Mouse (Mus musculus): ENCODE results near the gene Ihh. TPM values are rescaled to one million over a fixed set of nuclear protein-coding genes. Genes with fewer than 3 reads are reported as not detected.

Gene Ihh
- polyA plus RNA-seq, 1 experiment from 2014 or later, result 0.20 TPM

- ATAC-seq (no peak), DNase-seq (ENCODE audit: low spot score) (no peak)
- no peaks in the 10 kb centered on the region for H3K36me3 ChIP-seq (ENCODE audit: control insufficient read depth, insufficient read depth, low read length)
- H3K4me2 ChIP-seq (ENCODE audit: low read length), result no peak overlapping the region
- 81% methylated on average over 8 of the region's 8 CpGs for WGBS
- H3K27ac ChIP-seq (ENCODE audit: low read depth, low read length), result no peak overlapping the region
- no peak overlapping the region for H3K9ac ChIP-seq (ENCODE audit: low read length)
- H3K4me1 ChIP-seq (ENCODE audit: control insufficient read depth, insufficient read depth, low read length), result no peaks in the 10 kb centered on the region
- no peak overlapping the region for H3K4me3 ChIP-seq (ENCODE audit: low read depth, low read length)
- H3K27me3 ChIP-seq (replicated peaks; ENCODE audit: control insufficient read depth, insufficient read depth, low read length), result no peaks in the 10 kb centered on the region
- no peaks in the 10 kb centered on the region for H3K9me3 ChIP-seq (replicated peaks; ENCODE audit: control insufficient read depth, low read length)
Measured at GRCm38 (mm10) chr1:74967962-74968580, 16.6 kb upstream of the Ihh start.

DNA sequence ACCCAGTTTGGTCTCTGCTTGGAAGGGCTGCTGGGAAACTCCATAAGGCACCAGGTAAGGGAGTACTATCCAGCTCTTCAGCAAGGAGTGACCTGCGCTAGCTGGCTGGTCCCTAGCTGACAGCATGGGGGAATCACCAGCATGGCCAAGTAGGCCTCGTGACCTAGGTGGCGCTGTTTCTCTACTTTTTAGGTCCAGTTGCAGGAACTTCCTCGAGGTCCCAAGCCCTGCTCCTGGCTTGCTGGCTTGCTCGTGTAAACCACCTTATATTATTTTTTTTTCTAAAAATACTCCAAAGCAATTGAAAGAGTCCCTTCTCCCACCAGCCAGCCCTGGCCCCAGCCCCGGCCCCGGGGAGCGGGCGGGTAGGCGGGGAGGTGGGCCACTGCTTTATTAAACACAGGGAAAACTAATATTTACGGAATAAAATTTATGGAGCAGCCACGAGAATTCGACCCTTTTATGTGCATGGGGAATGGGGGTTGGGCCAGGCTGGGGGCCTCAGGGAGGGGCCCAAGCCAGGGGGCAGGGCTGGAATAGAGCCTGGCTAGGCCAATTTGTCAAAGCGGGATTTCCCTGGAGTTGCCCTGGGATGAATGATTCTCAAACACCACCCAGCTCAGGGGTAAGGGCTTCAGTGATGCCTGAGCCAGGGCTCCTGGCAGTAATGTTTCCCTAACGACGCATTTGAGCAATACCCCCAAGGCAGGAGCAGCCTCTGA lies 13.2 kb upstream of the Ihh start:
- Histone ChIP-seq H3K36me3 (ENCODE audit: control insufficient read depth, insufficient read depth, low read length) (no peaks in the 10 kb centered on the region), H3K9me3 (replicated peaks; ENCODE audit: control insufficient read depth, low read length) (no peaks in the 10 kb centered on the region), H3K4me3 (ENCODE audit: low read depth, low read length) (no peak overlapping the region), H3K27ac (ENCODE audit: low read depth, low read length) (no peak overlapping the region), H3K9ac (ENCODE audit: low read length) (no peak overlapping the region), H3K4me2 (ENCODE audit: low read length) (peak overlapping the region; percentile 33), H3K27me3 (replicated peaks; ENCODE audit: control insufficient read depth, insufficient read depth, low read length) (no peaks in the 10 kb centered on the region), H3K4me1 (ENCODE audit: control insufficient read depth, insufficient read depth, low read length) (no peaks in the 10 kb centered on the region)
- peak; percentile 88 for DNase-seq (ENCODE audit: low spot score)
- ATAC-seq, result peak; percentile 58; the same call in 1 of the 2 replicates
- WGBS, result 12% methylated on average over 16 of the region's 16 CpGs

GRCm38 (mm10) chr1:74962853-74963227 lies 11.4 kb upstream of the Ihh start:
- ATAC-seq (no peak), DNase-seq (ENCODE audit: low spot score) (no peak)
- Histone ChIP-seq H3K9ac (ENCODE audit: low read length) (no peak overlapping the region), H3K4me3 (ENCODE audit: low read depth, low read length) (no peak overlapping the region), H3K4me1 (ENCODE audit: control insufficient read depth, insufficient read depth, low read length) (no peaks in the 10 kb centered on the region), H3K27me3 (replicated peaks; ENCODE audit: control insufficient read depth, insufficient read depth, low read length) (no peaks in the 10 kb centered on the region), H3K27ac (ENCODE audit: low read depth, low read length) (no peak overlapping the region), H3K9me3 (replicated peaks; ENCODE audit: control insufficient read depth, low read length) (no peaks in the 10 kb centered on the region), H3K36me3 (ENCODE audit: control insufficient read depth, insufficient read depth, low read length) (no peaks in the 10 kb centered on the region), H3K4me2 (ENCODE audit: low read length) (no peak overlapping the region)
- WGBS, result 86% methylated on average over 5 of the region's 5 CpGs

GRCm38 (mm10) chr1:74962126-74962852 lies 10.8 kb upstream of the Ihh start:
- no peaks in the 10 kb centered on the region for H3K27me3 ChIP-seq (replicated peaks; ENCODE audit: control insufficient read depth, insufficient read depth, low read length)
- ATAC-seq (no peak), DNase-seq (ENCODE audit: low spot score) (no peak)
- no peaks in the 10 kb centered on the region for H3K4me1 ChIP-seq (ENCODE audit: control insufficient read depth, insufficient read depth, low read length)
- no peak overlapping the region for H3K27ac ChIP-seq (ENCODE audit: low read depth, low read length)
- H3K4me2 ChIP-seq (ENCODE audit: low read length), result no peak overlapping the region
- H3K9me3 ChIP-seq (replicated peaks; ENCODE audit: control insufficient read depth, low read length), result no peaks in the 10 kb centered on the region
- no peak overlapping the region for H3K4me3 ChIP-seq (ENCODE audit: low read depth, low read length)
- WGBS, result 78% methylated on average over 5 of the region's 5 CpGs
- no peak overlapping the region for H3K9ac ChIP-seq (ENCODE audit: low read length)
- H3K36me3 ChIP-seq (ENCODE audit: control insufficient read depth, insufficient read depth, low read length), result no peaks in the 10 kb centered on the region

DNA sequence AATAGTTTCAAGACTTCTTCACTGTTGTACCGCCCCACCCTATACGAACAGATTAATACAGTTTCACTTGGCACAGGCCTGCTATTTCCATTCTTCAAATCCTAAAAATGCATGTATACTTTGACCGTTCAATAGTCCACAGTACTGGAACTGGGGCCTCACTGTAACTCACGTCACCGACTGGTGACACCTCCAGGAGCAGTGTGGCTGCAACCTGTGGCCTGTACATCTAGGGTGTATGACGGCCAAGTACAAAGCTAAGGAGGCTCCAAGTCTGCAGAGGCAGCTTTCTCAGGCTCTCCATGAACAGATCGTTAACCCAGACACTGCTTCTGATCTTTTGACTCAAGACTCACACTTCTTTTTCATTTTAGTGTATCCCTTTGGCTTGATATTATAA lies 10.2 kb upstream of the Ihh start:
- Histone ChIP-seq H3K27ac (ENCODE audit: low read depth, low read length) (no peak overlapping the region), H3K36me3 (ENCODE audit: control insufficient read depth, insufficient read depth, low read length) (no peaks in the 10 kb centered on the region), H3K4me1 (ENCODE audit: control insufficient read depth, insufficient read depth, low read length) (no peaks in the 10 kb centered on the region), H3K27me3 (replicated peaks; ENCODE audit: control insufficient read depth, insufficient read depth, low read length) (no peaks in the 10 kb centered on the region), H3K4me2 (ENCODE audit: low read length) (no peak overlapping the region), H3K9me3 (replicated peaks; ENCODE audit: control insufficient read depth, low read length) (no peaks in the 10 kb centered on the region), H3K4me3 (ENCODE audit: low read depth, low read length) (no peak overlapping the region), H3K9ac (ENCODE audit: low read length) (no peak overlapping the region)
- WGBS, result 88% methylated on average over 7 of the region's 7 CpGs
- DNase-seq (ENCODE audit: low spot score), result no peak
- no peak for ATAC-seq

DNA sequence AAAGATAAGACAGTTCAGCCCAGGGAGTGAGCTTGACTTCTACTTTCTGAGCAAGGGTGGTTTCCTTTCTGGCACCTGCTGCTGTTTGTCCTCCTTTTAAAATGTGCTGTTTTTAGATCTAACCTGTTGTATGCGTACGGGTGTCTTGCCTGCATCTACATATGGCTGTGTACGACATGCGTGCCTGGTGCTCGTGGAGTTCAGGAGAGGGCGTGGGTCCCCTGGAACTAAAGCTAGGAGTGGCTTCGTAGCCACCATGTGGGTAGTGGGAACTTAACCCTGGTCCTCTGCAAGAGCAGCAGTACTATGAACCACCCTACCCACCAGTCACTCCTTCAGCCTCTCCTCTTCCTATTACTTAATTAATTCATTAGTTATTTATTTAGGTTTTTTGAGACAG lies 8.6 kb upstream of the Ihh start:
- Histone ChIP-seq H3K27ac (ENCODE audit: low read depth, low read length) (no peak overlapping the region), H3K27me3 (replicated peaks; ENCODE audit: control insufficient read depth, insufficient read depth, low read length) (0 out of 2 replicates have a peak, but pooled peaks cover 4% of the 10 kb centered on the region), H3K9me3 (replicated peaks; ENCODE audit: control insufficient read depth, low read length) (no peaks in the 10 kb centered on the region), H3K9ac (ENCODE audit: low read length) (no peak overlapping the region), H3K36me3 (ENCODE audit: control insufficient read depth, insufficient read depth, low read length) (no peaks in the 10 kb centered on the region), H3K4me3 (ENCODE audit: low read depth, low read length) (no peak overlapping the region), H3K4me1 (ENCODE audit: control insufficient read depth, insufficient read depth, low read length) (no peaks in the 10 kb centered on the region), H3K4me2 (ENCODE audit: low read length) (no peak overlapping the region)
- 93% methylated on average over 7 of the region's 7 CpGs for WGBS
- DNase-seq (ENCODE audit: low spot score), result no peak
- ATAC-seq, result no peak

DNA sequence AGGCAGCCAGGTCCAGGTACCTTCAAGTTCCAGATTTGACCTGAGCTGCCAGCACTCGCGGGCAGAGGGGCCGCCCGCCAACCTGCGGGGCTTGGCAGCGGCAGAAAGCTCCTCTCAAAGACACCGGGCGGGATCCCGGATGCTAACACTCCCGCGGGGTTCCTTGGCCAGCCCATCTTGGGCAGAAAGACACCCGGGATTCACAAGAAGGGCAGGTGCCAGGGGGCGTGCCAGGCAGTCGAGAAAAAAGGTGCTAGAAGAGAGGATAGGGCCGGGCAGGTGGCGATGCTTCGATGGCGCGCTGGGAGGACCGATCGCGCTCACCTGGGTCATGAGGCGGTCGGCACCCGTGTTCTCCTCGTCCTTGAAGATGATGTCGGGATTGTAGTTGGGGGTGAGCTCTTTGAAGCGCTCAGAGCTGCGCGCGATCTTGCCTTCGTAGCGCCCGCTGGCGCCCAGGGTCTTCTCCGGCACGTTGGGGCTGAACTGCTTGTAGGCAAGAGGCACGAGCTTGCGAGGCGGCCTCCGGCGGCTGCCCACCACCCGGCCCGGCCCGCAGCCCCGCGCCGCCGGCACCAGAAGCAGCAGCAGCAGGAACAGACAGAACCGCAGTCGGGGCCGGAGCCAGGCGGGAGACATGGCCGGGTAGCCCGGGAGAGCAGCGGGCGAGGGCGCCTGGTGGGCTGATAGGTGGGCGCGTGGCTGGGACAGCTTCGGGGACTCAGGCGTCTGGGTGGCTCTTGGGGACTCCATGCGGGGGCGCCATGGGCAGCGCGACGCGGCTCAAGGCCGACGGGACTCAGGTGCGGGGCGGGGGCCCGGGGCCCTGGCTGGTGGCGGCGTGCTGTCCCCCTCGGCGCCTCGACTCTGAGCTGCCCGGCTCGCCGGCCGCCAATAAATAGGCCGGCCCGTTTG lies 639 bp downstream of the Ihh start:
- WGBS, result under 1% methylated on average over 79 of the region's 84 CpGs
- H3K27me3 ChIP-seq (replicated peaks; ENCODE audit: control insufficient read depth, insufficient read depth, low read length), result peaks cover 87% of the 10 kb centered on the region
- H3K4me3 ChIP-seq (ENCODE audit: low read depth, low read length), result peak overlapping the region; percentile 25
- H3K27ac ChIP-seq (ENCODE audit: low read depth, low read length), result no peak overlapping the region
- H3K9ac ChIP-seq (ENCODE audit: low read length), result 0 out of 2 replicates have a peak overlapping the region, but pooled peaks have one; percentile 25
- ATAC-seq, result no peak
- peak overlapping the region; percentile 52 for H3K4me2 ChIP-seq (ENCODE audit: low read length)
- H3K4me1 ChIP-seq (ENCODE audit: control insufficient read depth, insufficient read depth, low read length), result peaks cover 9% of the 10 kb centered on the region
- no peaks in the 10 kb centered on the region for H3K36me3 ChIP-seq (ENCODE audit: control insufficient read depth, insufficient read depth, low read length)
- no peak for DNase-seq (ENCODE audit: low spot score)
- no peaks in the 10 kb centered on the region for H3K9me3 ChIP-seq (replicated peaks; ENCODE audit: control insufficient read depth, low read length)

DNA sequence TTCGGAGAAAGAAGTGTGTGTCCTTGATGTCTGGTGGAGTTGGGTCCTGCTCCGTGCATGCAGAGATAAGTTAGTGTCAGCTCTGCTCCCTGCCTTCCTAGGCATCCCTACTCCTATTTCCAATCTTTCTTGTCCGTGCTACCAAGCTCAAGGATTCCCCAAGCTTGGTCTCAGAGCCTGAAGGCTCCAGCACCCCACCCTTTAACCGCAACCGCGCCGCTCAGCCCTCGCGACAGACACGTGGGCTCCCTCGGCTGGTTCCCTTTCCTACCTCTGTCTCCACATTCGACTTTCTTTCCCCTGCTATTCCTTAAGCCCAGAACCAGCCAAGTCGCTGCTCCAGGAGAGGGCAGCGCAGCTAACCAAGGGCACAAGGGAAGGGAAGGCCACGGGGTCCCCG lies 1.4 kb downstream of the Ihh start:
- Histone ChIP-seq H3K4me1 (ENCODE audit: control insufficient read depth, insufficient read depth, low read length) (peaks cover 9% of the 10 kb centered on the region), H3K9ac (ENCODE audit: low read length) (no peak overlapping the region), H3K4me3 (ENCODE audit: low read depth, low read length) (no peak overlapping the region), H3K4me2 (ENCODE audit: low read length) (no peak overlapping the region; the same call in 1 of the 2 replicates), H3K9me3 (replicated peaks; ENCODE audit: control insufficient read depth, low read length) (no peaks in the 10 kb centered on the region), H3K36me3 (ENCODE audit: control insufficient read depth, insufficient read depth, low read length) (no peaks in the 10 kb centered on the region), H3K27ac (ENCODE audit: low read depth, low read length) (no peak overlapping the region), H3K27me3 (replicated peaks; ENCODE audit: control insufficient read depth, insufficient read depth, low read length) (peaks cover 89% of the 10 kb centered on the region)
- 2% methylated on average over 16 of the region's 16 CpGs for WGBS
- ATAC-seq (no peak), DNase-seq (ENCODE audit: low spot score) (no peak)
